Mouse (Mus musculus): ENCODE measurements around the gene Lep.

Gene Lep

DNA sequence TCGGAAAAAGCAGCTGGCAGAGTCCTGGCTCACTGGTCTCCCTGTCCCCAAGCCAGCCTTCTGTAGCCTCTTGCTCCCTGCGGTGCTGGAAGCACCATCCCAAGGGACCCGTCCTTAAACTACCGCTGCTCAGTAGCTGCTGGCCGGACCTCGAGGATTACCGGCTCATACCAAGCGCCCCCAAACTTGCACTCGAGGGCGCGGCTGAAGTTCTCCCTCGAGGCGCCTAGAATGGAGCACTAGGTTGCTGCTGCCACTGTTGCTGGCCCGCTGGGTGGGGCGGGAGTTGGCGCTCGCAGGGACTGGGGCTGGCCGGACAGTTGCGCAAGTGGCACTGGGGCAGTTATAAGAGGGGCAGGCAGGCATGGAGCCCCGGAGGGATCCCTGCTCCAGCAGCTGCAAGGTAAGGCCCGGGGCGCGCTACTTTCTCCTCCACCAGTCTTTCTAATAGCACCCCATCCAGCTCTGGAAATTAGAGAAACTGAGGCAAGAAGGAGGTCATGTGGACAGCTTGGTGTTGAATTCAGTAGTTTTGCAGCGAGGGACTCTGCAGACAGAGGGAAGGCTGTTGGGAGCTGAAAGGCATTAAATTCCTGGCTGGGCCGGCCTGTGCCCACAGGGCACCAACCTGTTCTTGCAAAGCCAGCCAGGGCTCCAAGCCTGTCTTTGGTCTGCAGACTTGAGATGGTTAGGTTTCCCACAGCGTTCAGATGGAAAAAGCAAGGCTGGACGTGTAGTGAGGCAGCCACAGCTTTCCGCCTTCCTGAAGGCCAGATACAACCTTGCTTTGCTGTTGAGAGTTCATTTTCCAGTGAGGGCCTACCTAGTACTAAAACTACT, at the start of gene Lep:
Lep (plus strand) TSS at position 375 of the 840 bp plus-strand sequence.
- no peak for DNase-seq

DNA sequence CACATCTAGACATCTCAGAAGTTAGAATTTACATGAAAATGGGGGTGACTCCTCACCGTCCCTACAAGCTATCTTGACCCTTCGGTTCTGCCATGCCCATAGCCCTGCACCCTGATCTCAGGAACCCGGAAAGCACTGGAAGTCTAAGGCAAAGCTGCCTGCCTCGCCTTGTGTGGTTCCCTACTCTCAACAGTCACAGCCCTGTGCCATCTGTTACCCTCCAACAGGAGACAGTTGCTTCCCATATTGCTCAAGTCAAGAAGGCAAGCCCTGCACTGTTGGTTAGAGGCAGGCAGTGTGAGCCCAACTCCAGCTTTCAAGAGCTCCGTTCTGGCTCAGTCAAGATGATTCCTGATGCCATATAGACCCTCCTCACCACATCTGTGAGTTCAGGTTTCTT, 48.4 kb upstream of the Lep start:
- DNase-seq, result no peak

DNA sequence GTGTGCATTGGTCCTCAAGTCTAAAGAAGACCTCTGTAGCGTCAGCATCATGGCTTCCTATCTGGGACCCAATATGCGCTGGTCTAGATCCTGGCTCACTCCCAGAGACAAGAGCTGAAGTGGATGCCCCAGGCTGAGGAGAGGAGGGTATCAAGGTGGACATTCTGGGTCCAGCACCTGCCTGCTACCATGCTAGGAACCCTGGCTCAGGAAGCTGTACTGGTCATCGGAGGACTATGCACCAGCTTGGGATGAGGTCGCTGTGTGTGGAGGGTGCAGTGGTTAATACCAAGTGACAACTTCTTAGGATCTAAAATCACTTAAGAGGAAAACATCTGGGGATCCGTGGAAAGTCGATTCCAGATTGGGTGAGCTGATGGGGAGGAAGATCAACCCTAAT, 46.8 kb upstream of the Lep start:
- no peak for DNase-seq

DNA sequence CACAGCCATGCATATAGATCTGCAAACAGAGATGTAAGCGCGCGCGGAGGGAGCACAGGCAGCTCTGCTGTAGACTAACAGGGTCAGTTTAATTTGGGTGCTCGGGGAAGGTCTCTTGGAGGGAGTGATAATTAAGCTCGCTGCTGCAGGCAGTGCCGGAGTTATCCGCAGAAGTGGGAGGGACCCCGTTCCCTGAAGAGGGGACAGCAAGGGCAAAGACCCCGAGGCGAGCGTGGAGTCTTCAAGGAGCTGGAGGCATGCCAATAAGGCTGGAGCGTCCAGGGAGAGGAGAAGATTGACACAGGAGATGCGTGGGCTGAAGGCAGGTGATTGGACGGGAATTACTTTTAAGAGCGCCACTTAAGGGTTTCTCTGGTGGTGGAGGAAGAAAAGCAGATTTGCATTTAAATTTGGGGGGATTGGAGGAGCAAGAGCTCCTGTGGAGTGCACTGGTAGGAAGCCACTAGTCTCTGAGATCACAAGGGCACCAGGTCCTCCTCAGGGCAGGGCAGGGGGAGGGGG, 43.1 kb upstream of the Lep start:
- DNase-seq, result no peak

DNA sequence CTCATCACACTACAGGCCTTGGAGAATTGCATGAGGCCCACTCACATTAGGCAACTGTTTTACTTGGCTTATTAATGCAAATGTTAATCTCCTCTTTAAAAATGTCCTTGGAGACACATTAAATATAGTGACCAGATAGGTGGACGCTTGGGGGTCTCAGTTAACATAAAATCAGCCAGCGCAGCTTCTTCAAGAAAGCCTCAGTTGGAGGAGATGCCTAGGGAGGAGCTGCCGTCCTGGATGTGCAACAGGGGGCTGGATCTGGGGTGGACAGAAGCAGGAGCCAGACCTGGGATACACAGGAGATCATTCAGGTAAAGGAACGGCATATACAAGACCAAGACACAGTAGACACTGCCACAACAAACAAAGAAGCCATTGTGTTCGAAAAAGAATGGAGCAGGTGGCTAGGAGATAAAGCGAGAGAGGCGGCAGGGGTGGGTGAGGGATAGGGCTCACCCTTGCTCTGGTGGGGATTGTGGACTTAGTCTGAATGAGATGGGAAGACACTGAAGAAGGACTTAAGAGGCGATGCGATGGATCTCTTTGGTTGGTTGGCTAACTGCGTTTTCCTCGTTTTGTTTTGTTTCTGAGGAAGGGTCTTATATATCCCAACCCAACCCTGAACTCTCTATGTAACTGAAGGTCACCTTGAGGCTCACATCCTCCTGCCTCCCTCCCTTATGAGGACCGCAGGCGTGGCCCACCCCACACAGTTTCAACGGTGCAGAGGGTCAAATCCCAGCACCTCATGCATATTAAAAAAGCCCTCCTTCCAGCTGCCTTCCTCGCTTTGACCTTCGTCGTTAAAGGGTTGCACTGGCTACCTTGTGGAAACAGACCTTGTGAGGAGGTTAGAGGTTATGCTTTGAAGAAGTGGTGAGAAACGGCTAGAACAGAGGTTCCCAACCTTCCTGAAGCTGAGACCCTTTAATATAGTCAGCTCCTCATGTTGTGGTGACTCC, 40.0 kb upstream of the Lep start:
- DNase-seq, result no peak

DNA sequence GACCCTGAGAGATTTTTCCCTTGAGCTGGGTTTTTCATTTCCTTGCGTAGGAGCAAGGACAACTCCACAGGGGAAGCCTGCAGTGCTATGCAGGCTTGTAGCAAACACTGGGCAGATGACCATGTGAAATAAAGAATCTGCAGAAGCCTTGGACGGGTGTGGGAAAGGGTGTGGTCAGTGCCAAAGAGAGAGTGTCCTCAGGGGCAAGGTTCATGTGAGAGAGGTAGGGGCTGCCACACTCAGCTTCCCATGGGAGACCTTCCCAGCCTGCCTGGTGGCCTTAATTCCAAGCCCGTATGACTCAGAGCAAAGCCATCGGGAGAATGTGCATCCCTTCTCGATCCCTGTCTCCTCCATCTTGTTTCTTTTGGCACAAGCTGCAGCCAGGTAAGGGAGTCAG, 39.1 kb upstream of the Lep start:
- no peak for DNase-seq

DNA sequence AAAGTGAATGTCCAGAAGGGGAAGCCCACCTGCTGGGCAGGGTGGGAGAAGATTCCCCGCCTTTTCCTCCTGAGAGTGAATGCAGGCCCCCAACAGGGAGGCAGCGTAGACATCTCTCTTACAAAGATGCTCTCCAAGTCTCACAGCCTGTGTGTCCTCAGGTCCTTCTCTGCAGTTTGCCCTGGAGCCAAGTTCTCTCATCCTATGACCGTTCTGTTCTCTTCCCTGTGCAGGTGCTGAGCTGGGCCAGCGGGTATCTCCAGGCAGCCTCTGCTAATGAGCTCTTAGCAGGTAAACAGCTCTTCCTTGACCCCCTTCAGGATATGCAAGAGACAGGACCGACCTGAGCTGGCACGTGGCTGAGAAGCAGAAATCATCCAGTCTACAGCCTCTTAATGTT, 38.5 kb upstream of the Lep start:
- no peak for DNase-seq

DNA sequence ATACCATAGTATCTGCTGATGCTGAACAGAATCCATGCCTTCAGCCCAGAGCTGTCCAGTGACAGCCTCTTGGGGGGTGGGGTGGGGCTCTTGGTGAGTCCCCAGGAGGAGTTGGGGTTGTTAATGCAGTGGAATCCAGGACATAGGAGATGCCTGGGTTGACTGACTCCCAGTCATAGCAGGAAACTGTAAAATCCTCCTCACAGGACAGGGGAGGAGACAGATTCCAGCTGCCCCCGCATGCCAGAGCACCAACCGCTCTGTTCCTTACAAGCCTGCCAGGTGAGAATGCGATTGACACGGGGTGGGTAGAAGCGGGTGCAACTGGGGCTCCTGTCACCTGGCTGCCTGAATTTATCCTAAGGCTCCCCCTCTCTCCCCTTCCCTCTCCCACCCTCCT, 37.9 kb upstream of the Lep start:
- no peak for DNase-seq

DNA sequence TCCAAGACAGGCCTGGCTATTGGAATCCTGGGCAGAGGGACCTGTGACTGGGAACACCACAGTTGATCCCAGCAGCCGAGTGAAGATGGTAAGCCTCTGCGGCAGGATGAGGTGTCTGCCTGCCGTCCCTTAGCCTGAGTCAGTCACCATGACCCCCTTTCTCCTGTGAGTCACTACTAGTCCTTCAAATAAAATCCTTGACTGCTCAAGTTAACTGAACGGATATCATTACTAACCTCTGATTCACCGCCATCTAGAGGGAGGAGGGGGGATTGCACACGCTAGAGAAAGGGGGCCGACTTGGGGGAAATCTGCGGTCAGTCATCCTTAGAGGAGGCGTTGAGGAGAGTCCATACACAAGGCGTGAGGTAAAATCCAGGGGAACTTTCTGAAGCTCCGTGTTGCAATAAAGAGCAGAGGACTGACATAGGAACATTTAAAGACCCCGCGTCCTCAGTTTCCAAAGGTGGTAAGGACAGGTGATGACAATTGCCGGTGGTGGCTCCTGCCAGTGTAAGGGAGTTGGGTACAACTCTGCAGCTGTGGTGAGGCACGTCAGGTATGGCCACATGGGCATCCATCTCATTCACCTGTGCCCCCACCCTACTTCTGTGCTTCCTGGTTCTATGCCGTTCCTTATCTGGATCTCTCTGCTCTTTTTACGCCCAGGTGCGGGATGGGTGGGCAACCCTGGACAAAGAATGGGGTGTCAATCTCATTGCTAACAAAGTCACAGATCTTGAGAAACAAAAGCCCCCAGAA, 36.6 kb upstream of the Lep start:
- peak; percentile 45 to 57 for DNase-seq

DNA sequence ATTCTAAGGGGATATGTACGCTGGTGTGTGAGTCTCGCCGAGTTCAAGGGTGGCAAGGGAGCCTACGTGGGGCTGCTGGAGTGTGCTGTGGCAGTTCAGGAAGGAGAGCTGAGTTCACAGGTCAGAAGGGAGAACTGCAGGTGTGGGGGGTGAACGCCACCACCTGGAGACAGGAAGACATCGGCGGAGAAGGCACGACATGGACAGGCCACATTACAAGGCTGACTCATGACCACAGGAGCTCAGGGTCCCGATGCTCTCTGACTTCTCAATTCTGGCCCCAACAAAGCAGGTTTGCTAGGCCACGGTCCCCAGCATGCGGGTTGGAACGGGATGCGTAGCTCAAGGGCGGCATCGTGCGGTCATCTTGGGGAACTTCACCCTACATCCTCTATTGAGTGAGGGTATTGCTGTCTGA, 36.0 kb upstream of the Lep start:
- DNase-seq, result peak; percentile 62 to 67

DNA sequence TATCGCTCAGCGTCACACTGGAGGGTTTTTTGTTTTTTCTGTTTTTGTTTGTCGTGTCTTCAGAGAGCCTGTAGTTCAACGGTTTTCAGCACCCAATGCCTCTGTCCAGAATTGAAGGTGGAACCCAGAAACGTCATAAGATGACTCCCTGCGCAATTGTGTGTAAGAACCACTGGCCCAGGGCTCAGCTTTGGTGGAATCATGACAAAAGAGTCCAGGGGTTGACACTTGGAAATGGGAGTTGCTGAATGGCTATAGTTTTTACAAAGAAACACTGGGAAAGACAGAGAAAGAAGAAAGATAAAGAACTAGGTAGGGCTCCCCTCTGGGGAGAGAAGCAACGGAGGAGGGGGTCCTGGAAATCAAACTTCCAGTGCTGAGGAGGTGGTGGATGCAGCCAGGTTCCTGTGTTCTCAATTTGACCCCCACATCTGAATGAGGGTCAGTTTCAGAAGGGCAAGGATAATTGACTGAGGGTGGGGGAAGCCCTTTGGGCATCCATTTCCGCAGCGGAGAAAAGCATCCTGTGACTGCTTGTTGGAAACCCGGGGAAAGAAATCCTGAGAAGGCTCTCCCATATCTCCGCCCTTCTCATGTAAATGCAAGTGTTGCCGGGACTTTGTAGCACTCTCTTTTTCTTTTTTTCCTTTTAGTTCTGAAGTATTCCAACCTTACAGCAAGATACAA, 34.1 kb upstream of the Lep start:
- DNase-seq, result no peak

DNA sequence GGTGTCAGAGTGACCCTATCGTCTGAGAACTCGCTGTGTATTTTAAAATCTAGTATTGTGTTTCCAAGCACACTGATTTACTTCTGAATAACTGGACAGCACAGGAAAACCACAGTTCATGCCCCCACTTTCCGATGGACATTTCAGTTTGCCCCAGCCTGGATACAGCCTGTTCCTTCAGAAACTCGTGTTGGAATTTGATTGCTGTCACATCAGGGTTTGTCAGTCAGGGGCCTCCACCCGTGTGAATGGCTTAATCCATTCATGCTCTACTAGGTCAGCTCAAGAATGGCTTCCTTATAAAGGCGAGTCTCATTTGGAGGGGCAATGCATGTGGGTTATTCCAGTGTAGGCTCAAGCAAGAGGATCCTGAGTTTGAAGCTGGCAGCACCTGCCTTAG, 33.3 kb upstream of the Lep start:
- no peak for DNase-seq

DNA sequence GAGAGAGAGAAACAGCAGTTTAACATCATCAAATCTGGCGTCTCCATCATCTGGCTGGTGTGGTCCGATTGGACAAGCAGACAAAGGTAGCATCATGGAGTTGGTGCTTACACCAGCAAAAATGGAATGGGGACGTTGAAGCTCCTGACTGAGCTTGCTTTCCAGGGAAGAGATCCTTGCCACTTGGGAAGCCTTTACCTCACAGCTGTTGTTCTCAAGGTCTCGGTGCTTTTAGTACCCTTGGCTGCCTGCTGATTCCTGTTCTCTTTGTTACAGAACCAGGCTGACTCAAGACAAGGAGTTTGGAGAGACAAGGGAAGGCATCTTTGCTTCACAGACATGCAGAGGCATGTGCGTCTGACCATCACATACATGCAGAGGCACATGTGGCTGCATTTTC, 31.9 kb upstream of the Lep start:
- no peak for DNase-seq

DNA sequence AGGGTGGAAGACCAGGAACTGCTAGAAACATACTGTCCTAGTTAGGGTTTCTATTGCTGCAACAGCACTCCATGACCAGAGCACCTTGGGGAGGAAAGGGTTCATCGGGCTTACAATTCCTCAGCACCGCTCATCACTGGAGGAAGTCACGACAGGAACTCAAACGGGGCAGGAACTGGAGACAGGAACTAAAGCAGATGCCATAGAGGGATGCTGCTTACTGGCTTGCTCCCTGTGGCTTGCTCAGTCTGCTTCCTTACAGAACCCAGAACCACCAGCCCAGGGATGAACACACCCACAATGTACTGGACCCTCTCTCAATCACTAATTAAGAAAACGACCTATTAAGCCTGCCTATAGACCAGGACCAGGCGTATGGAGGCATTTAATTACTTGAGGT, 30.5 kb upstream of the Lep start:
- no peak for DNase-seq

DNA sequence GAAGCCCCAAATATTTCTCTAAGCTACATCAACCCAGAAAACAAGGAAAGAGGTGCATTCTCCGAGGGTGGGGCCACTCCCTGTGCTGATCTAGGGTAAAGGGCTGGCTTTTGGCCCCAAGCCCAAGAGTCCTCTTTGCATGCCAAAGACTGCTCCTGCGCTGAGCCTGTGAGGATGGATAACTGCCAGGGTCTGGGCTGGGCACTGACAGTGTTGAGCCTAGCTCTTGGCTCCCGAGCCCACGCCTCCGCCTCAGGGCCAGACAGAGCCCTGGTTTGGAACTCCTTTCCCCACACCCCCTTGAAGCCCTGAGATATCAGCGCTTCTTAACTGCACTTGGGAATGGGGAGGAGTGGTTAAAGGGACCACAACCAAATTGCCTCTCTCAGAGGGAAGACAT, 28.8 kb upstream of the Lep start:
- DNase-seq, result no peak

DNA sequence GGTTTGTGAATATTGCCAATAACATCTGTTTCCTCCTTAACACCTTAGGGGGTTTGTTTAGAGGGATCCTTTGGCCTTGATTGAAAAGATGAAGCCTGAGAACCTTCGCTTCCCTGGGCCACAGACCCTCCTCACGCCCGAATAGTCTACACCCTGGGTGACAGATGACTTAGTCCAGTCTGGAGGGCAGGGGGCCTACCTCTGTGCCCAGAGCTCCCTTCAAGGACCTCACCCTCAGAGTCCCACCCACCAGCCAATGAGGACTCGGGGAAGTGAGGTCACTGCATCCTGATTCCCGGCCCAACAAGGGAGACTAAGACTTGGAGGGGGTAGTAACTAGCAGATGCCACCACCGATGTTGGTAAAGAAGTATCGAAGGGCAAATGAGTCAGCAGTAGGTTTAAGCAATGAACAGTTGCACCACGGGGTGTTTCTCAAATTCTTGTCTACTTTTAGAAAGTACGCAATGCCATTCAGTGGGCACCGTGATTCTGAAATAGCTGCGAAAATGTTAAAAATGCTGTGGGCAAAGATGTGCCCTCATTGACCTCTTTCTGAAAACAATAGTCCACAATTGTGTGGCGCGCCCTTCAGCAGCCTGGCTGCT, 28.2 kb upstream of the Lep start:
- DNase-seq, result no peak

DNA sequence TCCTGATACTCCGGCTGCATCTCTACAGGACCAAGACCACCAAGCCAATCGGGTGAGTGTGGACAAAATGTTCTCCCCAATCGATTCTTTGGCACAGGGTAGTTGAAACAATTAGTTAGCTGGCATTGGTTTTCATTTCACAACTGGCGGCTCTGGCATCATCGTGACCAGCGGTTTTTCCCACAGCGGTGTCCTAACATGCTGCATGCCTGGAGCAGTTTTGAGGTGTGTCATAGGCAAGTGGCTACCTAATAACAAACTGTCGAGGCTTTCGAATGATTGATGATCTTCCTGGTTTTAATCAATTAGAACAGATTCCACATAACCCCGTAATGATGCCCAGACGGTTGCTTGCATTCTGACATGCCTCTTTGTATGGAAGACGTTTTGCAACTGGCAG, 27.6 kb upstream of the Lep start:
- no peak for DNase-seq

DNA sequence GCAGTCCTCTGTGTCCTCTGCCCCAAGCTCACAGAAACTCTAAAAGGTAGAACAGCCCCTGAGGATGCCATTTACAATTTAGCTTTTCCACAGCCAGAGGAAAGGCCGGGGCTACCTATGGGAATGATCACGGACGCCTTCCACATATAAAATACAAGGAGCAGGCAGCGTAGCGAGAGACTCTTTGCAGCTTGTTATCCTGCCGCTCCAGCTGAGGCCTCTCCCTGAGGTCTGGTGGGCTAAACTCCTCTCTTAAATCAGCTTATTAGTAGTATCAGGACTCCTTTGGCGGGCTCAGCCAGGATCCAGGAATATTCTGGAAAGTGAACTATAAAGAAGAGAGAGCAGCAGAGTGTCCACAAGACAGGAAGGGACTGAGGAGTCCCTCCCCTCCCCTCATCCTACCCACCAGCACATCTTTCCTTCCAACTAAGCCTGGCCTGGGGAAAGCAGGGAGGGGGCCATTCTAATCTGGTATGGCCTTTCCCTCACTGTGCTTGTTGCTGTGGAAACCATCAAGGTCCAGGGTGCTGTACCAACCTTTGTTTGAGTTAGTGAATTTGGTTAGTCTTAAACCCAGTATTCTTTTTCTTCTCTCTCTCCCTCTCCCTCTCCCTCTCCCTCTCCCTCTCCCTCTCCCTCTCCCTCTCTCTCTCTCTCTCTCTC, 25.9 kb upstream of the Lep start:
- DNase-seq, result no peak

DNA sequence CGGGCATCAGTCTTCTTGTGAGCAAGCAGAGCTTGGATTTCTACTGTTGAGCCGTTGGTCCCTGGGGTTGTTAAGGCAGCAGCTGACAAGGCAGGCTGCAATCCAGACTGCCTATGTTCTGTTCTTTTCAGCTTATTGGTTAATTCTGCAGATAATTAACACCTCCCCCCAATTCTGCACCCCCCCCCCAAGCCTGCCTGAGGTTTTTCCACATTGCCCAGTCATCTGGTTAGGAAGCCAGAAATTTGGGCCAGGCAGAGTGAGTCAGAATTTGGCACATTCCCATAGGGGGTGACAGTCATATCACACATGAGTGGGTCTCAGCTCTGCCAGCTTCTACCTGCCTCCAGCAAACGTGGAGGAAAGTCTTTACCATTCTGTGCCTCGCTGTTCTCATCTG, 23.3 kb upstream of the Lep start:
- DNase-seq, result no peak

DNA sequence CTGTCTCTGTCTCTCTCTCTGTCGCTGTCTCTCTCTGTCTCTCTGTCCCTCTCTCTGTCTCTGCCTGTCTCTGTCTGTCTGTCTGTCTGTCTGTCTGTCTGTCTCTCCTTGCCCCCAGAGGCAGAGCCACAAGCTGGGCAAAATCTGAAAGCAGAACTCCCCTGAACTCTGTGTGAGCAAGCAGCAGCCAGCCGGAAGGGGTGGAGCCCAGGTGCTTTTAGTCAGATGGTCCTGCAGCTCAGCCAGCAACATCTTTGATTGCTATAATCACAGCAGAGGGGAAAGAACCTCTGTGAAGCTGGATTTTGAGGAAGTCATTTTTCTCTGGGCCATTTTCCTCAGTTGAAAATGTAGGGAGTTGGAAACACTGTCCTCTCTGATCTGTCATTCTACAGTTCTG, 19.8 kb upstream of the Lep start:
- DNase-seq, result no peak

DNA sequence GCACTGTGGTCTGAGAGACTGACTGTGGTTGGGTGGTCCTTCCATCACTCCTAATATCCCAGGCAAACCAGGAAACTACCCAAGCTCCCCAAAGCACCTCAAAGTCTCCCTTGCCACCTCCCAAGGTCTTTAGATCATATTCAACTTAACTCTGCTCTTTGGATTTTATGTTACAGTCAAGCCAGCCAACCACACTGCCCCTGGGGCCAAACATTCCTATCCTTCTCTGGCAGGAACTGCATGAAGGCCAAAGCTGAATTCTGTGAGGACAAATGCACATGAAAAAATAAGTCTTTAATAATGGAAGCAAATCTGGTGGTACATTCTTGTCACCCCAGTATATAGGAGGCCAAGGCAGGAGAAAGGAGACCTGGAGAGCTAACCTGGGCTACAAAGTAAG, 16.0 kb upstream of the Lep start:
- DNase-seq, result no peak
